Mouse (Mus musculus) megakaryocyte-erythroid progenitor cell, adult 5-6 weeks (primary cell): ENCODE data around the gene Rictor. TPM values are rescaled to one million over a fixed set of nuclear protein-coding genes. Genes with fewer than 3 reads are reported as not detected.

Source experiments
- total RNA-seq, 2 experiments: library from RNA; stranded (forward) in 1 of 2; stranded (reverse) in 1 of 2; fragments of 200-1000, 215-1000 nt in 1 of 2; fragments of >200 nt in 1 of 2; fragmentation: Nextera tagmentation in 1 of 2; gene quantifications; 2 replicates each; pipeline ENCODE4 v1.2.3; 2014 to 2017

Gene Rictor
- total RNA-seq, 2 experiments from 2014 or later: 32.5 to 32.6 TPM

Other genes with a start within 250 kb of the Rictor start
- gene Fyb, start 185.5 kb upstream of the Rictor start, total RNA-seq (2014; fragmentation: Nextera tagmentation): 76.1 and 91.4 TPM in 2 replicates
- 38.2 and 41.0 TPM in 2 replicates for gene Fyb, start 185.5 kb upstream of the Rictor start, total RNA-seq (2017)
- gene Osmr, start 166.6 kb downstream of the Rictor start, total RNA-seq (2014; fragmentation: Nextera tagmentation): not detected in 2 replicates
- gene Osmr, start 166.6 kb downstream of the Rictor start, total RNA-seq (2017): not detected in 2 replicates